Mouse (Mus musculus): Measurements from ENCODE around the gene Kcnj8. TPM values are rescaled to one million over a fixed set of nuclear protein-coding genes. Genes with fewer than 3 reads are reported as not detected.

Gene Kcnj8
- polyA plus RNA-seq (2014; fragmentation: Nextera tagmentation; extraction: Ambion mirVana) = 18.8 and 21.0 TPM in 2 replicates

- under 1% methylated on average over 30 of the region's 34 CpGs for WGBS
Observed at GRCm38 (mm10) chr6:142571055-142571618, at the start of gene Kcnj8. Kcnj8 (minus strand) TSS chr6:142571614.

GRCm38 (mm10) chr6:142616659-142617058 is 45.2 kb upstream of the Kcnj8 start:
- Histone ChIP-seq H3K4me3 (ENCODE audit: low read length) (no peak overlapping the region), H3K4me2 (replicated peaks; ENCODE audit: low read depth, low read length) (no peak overlapping the region), H3K9ac (ENCODE audit: low read depth, low read length) (no peak overlapping the region), H3K27me3 (ENCODE audit: control insufficient read depth, insufficient read depth, low read length) (no peaks in the 10 kb centered on the region), H3K36me3 (ENCODE audit: control insufficient read depth, insufficient read depth, low read length) (no peaks in the 10 kb centered on the region), H3K27ac (ENCODE audit: low read depth, low read length) (no peak overlapping the region), H3K4me1 (ENCODE audit: control insufficient read depth, insufficient read depth, low read length) (no peaks in the 10 kb centered on the region), H3K9me3 (ENCODE audit: control insufficient read depth, low read length) (no peaks in the 10 kb centered on the region)
- ATAC-seq (ENCODE audit: low FRiP score, low TSS enrichment) = no peak
- 32% methylated on average over 3 of the region's 3 CpGs for WGBS

More at GRCm38 (mm10) chr6:142571055-142571618, at the start of gene Kcnj8:
- Histone ChIP-seq H3K36me3 (ENCODE audit: control insufficient read depth, insufficient read depth, low read length) (peaks cover under 1% of the 10 kb centered on the region; the same call in 1 of the 2 replicates), H3K4me2 (replicated peaks; ENCODE audit: low read depth, low read length) (peak within 1 kb of the TSS; percentile 52), H3K4me3 (ENCODE audit: low read length) (peak within 1 kb of the TSS; percentile 43), H3K4me1 (ENCODE audit: control insufficient read depth, insufficient read depth, low read length) (no peaks in the 10 kb centered on the region; the same call in 1 of the 2 replicates), H3K27me3 (ENCODE audit: control insufficient read depth, insufficient read depth, low read length) (peaks cover 22% of the 10 kb centered on the region), H3K9me3 (ENCODE audit: control insufficient read depth, low read length) (no peaks in the 10 kb centered on the region), H3K9ac (ENCODE audit: low read depth, low read length) (peak within 1 kb of the TSS; percentile 29), H3K27ac (ENCODE audit: low read depth, low read length) (peak within 1 kb of the TSS; percentile 13; the same call in 1 of the 2 replicates)
- ATAC-seq (ENCODE audit: low FRiP score, low TSS enrichment) = peak; percentile 97

GRCm38 (mm10) chr6:142614324-142614723 is 42.9 kb upstream of the Kcnj8 start:
- H3K4me2 ChIP-seq (replicated peaks; ENCODE audit: low read depth, low read length) = no peak overlapping the region
- no peaks in the 10 kb centered on the region for H3K36me3 ChIP-seq (ENCODE audit: control insufficient read depth, insufficient read depth, low read length)
- no peaks in the 10 kb centered on the region for H3K4me1 ChIP-seq (ENCODE audit: control insufficient read depth, insufficient read depth, low read length)
- WGBS = 73% methylated on average over 10 of the region's 10 CpGs
- no peaks in the 10 kb centered on the region for H3K9me3 ChIP-seq (ENCODE audit: control insufficient read depth, low read length)
- ATAC-seq (ENCODE audit: low FRiP score, low TSS enrichment) = no peak
- no peak overlapping the region for H3K27ac ChIP-seq (ENCODE audit: low read depth, low read length)
- H3K9ac ChIP-seq (ENCODE audit: low read depth, low read length) = no peak overlapping the region
- no peak overlapping the region for H3K4me3 ChIP-seq (ENCODE audit: low read length)
- no peaks in the 10 kb centered on the region for H3K27me3 ChIP-seq (ENCODE audit: control insufficient read depth, insufficient read depth, low read length)

- Histone ChIP-seq H3K4me3 (ENCODE audit: low read length) (no peak overlapping the region), H3K9ac (ENCODE audit: low read depth, low read length) (no peak overlapping the region), H3K9me3 (ENCODE audit: control insufficient read depth, low read length) (no peaks in the 10 kb centered on the region), H3K4me1 (ENCODE audit: control insufficient read depth, insufficient read depth, low read length) (no peaks in the 10 kb centered on the region), H3K27me3 (ENCODE audit: control insufficient read depth, insufficient read depth, low read length) (no peaks in the 10 kb centered on the region), H3K36me3 (ENCODE audit: control insufficient read depth, insufficient read depth, low read length) (no peaks in the 10 kb centered on the region), H3K27ac (ENCODE audit: low read depth, low read length) (no peak overlapping the region), H3K4me2 (replicated peaks; ENCODE audit: low read depth, low read length) (no peak overlapping the region)
- no peak for ATAC-seq (ENCODE audit: low FRiP score, low TSS enrichment)
- WGBS = 83% methylated on average over 8 of the region's 8 CpGs
Observed at GRCm38 (mm10) chr6:142612366-142612765, 41.0 kb upstream of the Kcnj8 start.

GRCm38 (mm10) chr6:142609401-142610373 is 38.3 kb upstream of the Kcnj8 start:
- H3K9me3 ChIP-seq (ENCODE audit: control insufficient read depth, low read length) = no peaks in the 10 kb centered on the region
- H3K36me3 ChIP-seq (ENCODE audit: control insufficient read depth, insufficient read depth, low read length) = no peaks in the 10 kb centered on the region
- H3K4me3 ChIP-seq (ENCODE audit: low read length) = no peak overlapping the region
- WGBS = 49% methylated on average over 9 of the region's 9 CpGs
- H3K27ac ChIP-seq (ENCODE audit: low read depth, low read length) = no peak overlapping the region; the same call in 1 of the 2 replicates
- H3K4me1 ChIP-seq (ENCODE audit: control insufficient read depth, insufficient read depth, low read length) = no peaks in the 10 kb centered on the region
- ATAC-seq (ENCODE audit: low FRiP score, low TSS enrichment) = peak; percentile 60; the same call in 1 of the 2 replicates
- no peaks in the 10 kb centered on the region for H3K27me3 ChIP-seq (ENCODE audit: control insufficient read depth, insufficient read depth, low read length)
- H3K9ac ChIP-seq (ENCODE audit: low read depth, low read length) = no peak overlapping the region
- H3K4me2 ChIP-seq (replicated peaks; ENCODE audit: low read depth, low read length) = no peak overlapping the region

- Histone ChIP-seq H3K4me3 (ENCODE audit: low read length) (no peak overlapping the region), H3K9me3 (ENCODE audit: control insufficient read depth, low read length) (no peaks in the 10 kb centered on the region), H3K4me2 (replicated peaks; ENCODE audit: low read depth, low read length) (no peak overlapping the region), H3K4me1 (ENCODE audit: control insufficient read depth, insufficient read depth, low read length) (no peaks in the 10 kb centered on the region), H3K27ac (ENCODE audit: low read depth, low read length) (no peak overlapping the region), H3K27me3 (ENCODE audit: control insufficient read depth, insufficient read depth, low read length) (no peaks in the 10 kb centered on the region), H3K9ac (ENCODE audit: low read depth, low read length) (no peak overlapping the region), H3K36me3 (ENCODE audit: control insufficient read depth, insufficient read depth, low read length) (no peaks in the 10 kb centered on the region)
- 61% methylated on average over 7 of the region's 7 CpGs for WGBS
- ATAC-seq (ENCODE audit: low FRiP score, low TSS enrichment) = no peak
Observed at GRCm38 (mm10) chr6:142607080-142607479, 35.7 kb upstream of the Kcnj8 start.

GRCm38 (mm10) chr6:142602772-142603171 is 31.4 kb upstream of the Kcnj8 start:
- H3K36me3 ChIP-seq (ENCODE audit: control insufficient read depth, insufficient read depth, low read length) = no peaks in the 10 kb centered on the region
- no peaks in the 10 kb centered on the region for H3K4me1 ChIP-seq (ENCODE audit: control insufficient read depth, insufficient read depth, low read length)
- no peak overlapping the region for H3K27ac ChIP-seq (ENCODE audit: low read depth, low read length)
- no peak for ATAC-seq (ENCODE audit: low FRiP score, low TSS enrichment)
- H3K9ac ChIP-seq (ENCODE audit: low read depth, low read length) = no peak overlapping the region
- no peaks in the 10 kb centered on the region for H3K9me3 ChIP-seq (ENCODE audit: control insufficient read depth, low read length)
- H3K4me2 ChIP-seq (replicated peaks; ENCODE audit: low read depth, low read length) = no peak overlapping the region
- no peaks in the 10 kb centered on the region for H3K27me3 ChIP-seq (ENCODE audit: control insufficient read depth, insufficient read depth, low read length)
- no peak overlapping the region for H3K4me3 ChIP-seq (ENCODE audit: low read length)
- 56% methylated on average over 6 of the region's 6 CpGs for WGBS

GRCm38 (mm10) chr6:142578831-142579230 is 7.4 kb upstream of the Kcnj8 start:
- Histone ChIP-seq H3K4me1 (ENCODE audit: control insufficient read depth, insufficient read depth, low read length) (no peaks in the 10 kb centered on the region), H3K9me3 (ENCODE audit: control insufficient read depth, low read length) (no peaks in the 10 kb centered on the region), H3K9ac (ENCODE audit: low read depth, low read length) (no peak overlapping the region), H3K4me2 (replicated peaks; ENCODE audit: low read depth, low read length) (no peak overlapping the region), H3K36me3 (ENCODE audit: control insufficient read depth, insufficient read depth, low read length) (no peaks in the 10 kb centered on the region), H3K4me3 (ENCODE audit: low read length) (no peak overlapping the region), H3K27me3 (ENCODE audit: control insufficient read depth, insufficient read depth, low read length) (no peaks in the 10 kb centered on the region), H3K27ac (ENCODE audit: low read depth, low read length) (no peak overlapping the region)
- WGBS = 74% methylated on average over 4 of the region's 4 CpGs
- no peak for ATAC-seq (ENCODE audit: low FRiP score, low TSS enrichment)

GRCm38 (mm10) chr6:142577801-142578200 is 6.4 kb upstream of the Kcnj8 start:
- H3K4me2 ChIP-seq (replicated peaks; ENCODE audit: low read depth, low read length) = no peak overlapping the region
- no peaks in the 10 kb centered on the region; the same call in 1 of the 2 replicates for H3K4me1 ChIP-seq (ENCODE audit: control insufficient read depth, insufficient read depth, low read length)
- 75% methylated on average over 6 of the region's 6 CpGs for WGBS
- no peaks in the 10 kb centered on the region for H3K9me3 ChIP-seq (ENCODE audit: control insufficient read depth, low read length)
- no peak overlapping the region for H3K4me3 ChIP-seq (ENCODE audit: low read length)
- no peak overlapping the region for H3K27ac ChIP-seq (ENCODE audit: low read depth, low read length)
- H3K27me3 ChIP-seq (ENCODE audit: control insufficient read depth, insufficient read depth, low read length) = no peaks in the 10 kb centered on the region
- no peak overlapping the region for H3K9ac ChIP-seq (ENCODE audit: low read depth, low read length)
- no peaks in the 10 kb centered on the region for H3K36me3 ChIP-seq (ENCODE audit: control insufficient read depth, insufficient read depth, low read length)
- no peak for ATAC-seq (ENCODE audit: low FRiP score, low TSS enrichment)

Data from kidney, embryonic 14.5 days (tissue).